Mouse (Mus musculus) G1E (cell line): Measurements from ENCODE around the gene Opn1mw. TPM values are rescaled to one million over a fixed set of nuclear protein-coding genes. Genes with fewer than 3 reads are reported as not detected.

Experiments
- ATAC-seq: 2 replicates; pipeline ENCODE4 v1.8.0; 2016; ENCODE audit warnings: mild to moderate bottlenecking; ENCODE audit not compliant: insufficient number of reproducible peaks, poor library complexity, low FRiP score, severe bottlenecking; ENCODE audit errors: extremely low read depth
- DNase-seq: peaks from one replicate; pipeline ENCODE4 v3.0.0; 2012; ENCODE audit warnings: low spot score
- H3K27me3 ChIP-seq: 2 replicates; pipeline ENCODE4 v1.6.1; 2012; ENCODE audit warnings: mild to moderate bottlenecking, low read length, inconsistent platforms; ENCODE audit not compliant: insufficient read depth
- H3K36me3 ChIP-seq: replicated peaks from 2 replicates; pipeline ENCODE3; 2012; ENCODE audit warnings: mild to moderate bottlenecking, inconsistent platforms
- H3K4me1 ChIP-seq: 2 replicates; pipeline ENCODE4 v1.6.1; 2012; ENCODE audit warnings: low read depth, low read length, inconsistent platforms, mixed read lengths; ENCODE audit not compliant: insufficient read depth
- H3K4me3 ChIP-seq: 2 replicates; pipeline ENCODE4 v1.5.1; 2012; ENCODE audit warnings: low read depth, mild to moderate bottlenecking, inconsistent platforms, low read length, moderate library complexity, mixed read lengths
- H3K9me3 ChIP-seq: replicated peaks from 2 replicates; pipeline ENCODE4 v1.6.1; 2012; ENCODE audit warnings: inconsistent platforms
- CTCF ChIP-seq: IDR thresholded peaks from 2 replicates; pipeline ENCODE4 v1.5.1; 2012; ENCODE audit warnings: low read depth, low read length, inconsistent platforms, mixed read lengths
- GATA1 ChIP-seq: IDR thresholded peaks from 2 replicates; pipeline ENCODE4 v1.6.1; 2012; ENCODE audit warnings: borderline replicate concordance, low read length, inconsistent platforms, mixed read lengths
- GATA2 ChIP-seq: IDR thresholded peaks from 2 replicates; pipeline ENCODE4 v1.6.1; 2012; ENCODE audit warnings: low read depth, low read length, inconsistent platforms, borderline replicate concordance
- POLR2AphosphoS5 ChIP-seq: IDR thresholded peaks from 2 replicates; pipeline ENCODE4 v1.6.1; 2012; ENCODE audit warnings: low read depth, low read length, inconsistent platforms; ENCODE audit not compliant: insufficient replicate concordance
- TAL1 ChIP-seq: conservative IDR thresholded peaks from 2 replicates; pipeline ENCODE4 v1.6.1; 2012; ENCODE audit warnings: low read depth, low read length, inconsistent platforms, mixed read lengths
- polyA plus RNA-seq: library from polyadenylated mRNA; stranded (reverse); fragments of >175 nt; gene quantifications from 2 replicates; pipeline ENCODE4 v1.2.3, GENCODE M21; 2012
- total RNA-seq, 2 experiments: library from RNA; stranded (forward) in 1 of 2; stranded (reverse) in 1 of 2; fragments of 200-1000 nt in 1 of 2; fragments of >200 nt in 1 of 2; fragmentation: Nextera tagmentation in 1 of 2; gene quantifications; 2 replicates each; pipeline ENCODE4 v1.2.3; 2014 to 2017

Gene Opn1mw
- total and polyA plus RNA-seq, 3 experiments, result not detected

DNA sequence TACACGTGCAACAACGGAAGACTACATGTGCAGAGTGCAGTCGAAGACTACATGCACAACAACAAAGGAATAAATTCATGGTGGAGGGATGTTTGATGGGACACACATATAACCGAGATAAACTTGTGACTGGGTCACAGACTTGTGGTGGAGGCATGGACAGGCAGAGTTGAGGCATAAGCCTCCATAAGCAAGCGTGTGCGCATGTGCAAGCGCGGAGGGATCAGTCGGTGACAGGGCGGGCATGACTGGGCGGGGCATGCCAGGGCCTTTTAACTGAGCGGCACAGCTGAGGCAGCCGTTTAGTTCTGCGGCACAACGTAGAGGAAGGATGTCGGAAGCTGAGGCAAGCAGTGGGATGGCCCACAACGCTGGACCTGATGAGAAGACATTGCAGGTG, 49.7 kb downstream of the Opn1mw start, which contains the start of gene Tktl1:
Gene Tktl1, plus strand, starts transcription at position 301 of the 400 bp plus-strand sequence.
- Histone ChIP-seq H3K4me3 (no peak within 1 kb of the TSS), H3K36me3 (no peaks in the 10 kb centered on the region), H3K4me1 (no peaks in the 10 kb centered on the region), H3K27me3 (peaks cover 7% of the 10 kb centered on the region; the same call in 1 of the 2 replicates), H3K9me3 (no peaks in the 10 kb centered on the region)
- no peak for TF ChIP-seq TAL1
- no peak for TF ChIP-seq GATA1
- TF ChIP-seq POLR2AphosphoS5, result no peak
- no peak for TF ChIP-seq CTCF
- TF ChIP-seq GATA2, result no peak
- ATAC-seq, result no peak
- no peak for DNase-seq

Other genes starting within 250 kb of the Opn1mw start
Only the 20 nearest of the 22 such genes appear.
- gene Avpr2, start 235.4 kb upstream of the Opn1mw start, total RNA-seq (2014; fragmentation: Nextera tagmentation), result not detected in 2 replicates
- not detected in 2 replicates for gene Avpr2, start 235.4 kb upstream of the Opn1mw start, total RNA-seq (2017)
- not detected in 2 replicates for gene Avpr2, start 235.4 kb upstream of the Opn1mw start, polyA plus RNA-seq
- gene L1cam, start 231.4 kb upstream of the Opn1mw start, total RNA-seq (2014; fragmentation: Nextera tagmentation), result not detected in 2 replicates
- gene L1cam, start 231.4 kb upstream of the Opn1mw start, total RNA-seq (2017), result 0.05 TPM in 1 of 2 replicates, not detected in the other
- 0.05 TPM in 1 of 2 replicates, not detected in the other for gene L1cam, start 231.4 kb upstream of the Opn1mw start, polyA plus RNA-seq
- 5.0 and 5.1 TPM in 2 replicates for gene Arhgap4, start 205.6 kb upstream of the Opn1mw start, total RNA-seq (2014; fragmentation: Nextera tagmentation)
- gene Arhgap4, start 205.6 kb upstream of the Opn1mw start, total RNA-seq (2017), result 2.1 and 3.8 TPM in 2 replicates
- gene Arhgap4, start 205.6 kb upstream of the Opn1mw start, polyA plus RNA-seq, result 1.5 and 1.7 TPM in 2 replicates
- 55.9 and 61.9 TPM in 2 replicates for gene Naa10, start 205.5 kb upstream of the Opn1mw start, total RNA-seq (2014; fragmentation: Nextera tagmentation)
- 85.4 and 105 TPM in 2 replicates for gene Naa10, start 205.5 kb upstream of the Opn1mw start, total RNA-seq (2017)
- 171 and 192 TPM in 2 replicates for gene Naa10, start 205.5 kb upstream of the Opn1mw start, polyA plus RNA-seq
- 39.2 and 42.7 TPM in 2 replicates for gene Renbp, start 196.6 kb upstream of the Opn1mw start, total RNA-seq (2014; fragmentation: Nextera tagmentation)
- gene Renbp, start 196.6 kb upstream of the Opn1mw start, total RNA-seq (2017), result 196 and 201 TPM in 2 replicates
- 80.1 and 139 TPM in 2 replicates for gene Renbp, start 196.6 kb upstream of the Opn1mw start, polyA plus RNA-seq
- 222 and 230 TPM in 2 replicates for gene Hcfc1, start 161.1 kb upstream of the Opn1mw start, total RNA-seq (2014; fragmentation: Nextera tagmentation)
- 40.8 and 47.3 TPM in 2 replicates for gene Hcfc1, start 161.1 kb upstream of the Opn1mw start, total RNA-seq (2017)
- 148 and 184 TPM in 2 replicates for gene Hcfc1, start 161.1 kb upstream of the Opn1mw start, polyA plus RNA-seq
- 76.7 and 101 TPM in 2 replicates for gene Irak1, start 103.5 kb upstream of the Opn1mw start, total RNA-seq (2014; fragmentation: Nextera tagmentation)
- gene Irak1, start 103.5 kb upstream of the Opn1mw start, total RNA-seq (2017), result 35.4 and 39.7 TPM in 2 replicates
- gene Irak1, start 103.5 kb upstream of the Opn1mw start, polyA plus RNA-seq, result 270 and 286 TPM in 2 replicates
- 40.1 and 44.3 TPM in 2 replicates for gene Mecp2, start 7.9 kb downstream of the Opn1mw start, total RNA-seq (2014; fragmentation: Nextera tagmentation)
- 18.1 and 21.2 TPM in 2 replicates for gene Mecp2, start 7.9 kb downstream of the Opn1mw start, total RNA-seq (2017)
- gene Mecp2, start 7.9 kb downstream of the Opn1mw start, polyA plus RNA-seq, result 47.7 and 50.3 TPM in 2 replicates
- not detected in 2 replicates for gene Tex28, start 40.4 kb downstream of the Opn1mw start, total RNA-seq (2014; fragmentation: Nextera tagmentation)
- gene Tex28, start 40.4 kb downstream of the Opn1mw start, total RNA-seq (2017), result not detected in 2 replicates
- not detected in 2 replicates for gene Tex28, start 40.4 kb downstream of the Opn1mw start, polyA plus RNA-seq
- gene Tktl1, start 49.8 kb downstream of the Opn1mw start, total RNA-seq (2014; fragmentation: Nextera tagmentation), result not detected in 2 replicates
- 0.38 and 0.52 TPM in 2 replicates for gene Tktl1, start 49.8 kb downstream of the Opn1mw start, total RNA-seq (2017)
- not detected in 2 replicates for gene Tktl1, start 49.8 kb downstream of the Opn1mw start, polyA plus RNA-seq
- 91.2 and 93.7 TPM in 2 replicates for gene Flna, start 122.4 kb downstream of the Opn1mw start, total RNA-seq (2014; fragmentation: Nextera tagmentation)
- 172 and 186 TPM in 2 replicates for gene Flna, start 122.4 kb downstream of the Opn1mw start, total RNA-seq (2017)
- gene Flna, start 122.4 kb downstream of the Opn1mw start, polyA plus RNA-seq, result 41.2 and 47.1 TPM in 2 replicates
- gene Emd, start 127.2 kb downstream of the Opn1mw start, total RNA-seq (2014; fragmentation: Nextera tagmentation), result 179 and 186 TPM in 2 replicates
- gene Emd, start 127.2 kb downstream of the Opn1mw start, total RNA-seq (2017), result 77.4 and 84.2 TPM in 2 replicates
- gene Emd, start 127.2 kb downstream of the Opn1mw start, polyA plus RNA-seq, result 39.7 and 56.5 TPM in 2 replicates
- 3,507 and 3,613 TPM in 2 replicates for gene Rpl10, start 143.3 kb downstream of the Opn1mw start, total RNA-seq (2014; fragmentation: Nextera tagmentation)
- 1,842 and 1,992 TPM in 2 replicates for gene Rpl10, start 143.3 kb downstream of the Opn1mw start, total RNA-seq (2017)
- gene Rpl10, start 143.3 kb downstream of the Opn1mw start, polyA plus RNA-seq, result 832 and 1,009 TPM in 2 replicates
- 65.1 and 74.6 TPM in 2 replicates for gene Taz, start 154.4 kb downstream of the Opn1mw start, total RNA-seq (2014; fragmentation: Nextera tagmentation)
- 31.4 and 43.4 TPM in 2 replicates for gene Taz, start 154.4 kb downstream of the Opn1mw start, total RNA-seq (2017)
- gene Taz, start 154.4 kb downstream of the Opn1mw start, polyA plus RNA-seq, result 27.9 and 29.8 TPM in 2 replicates
- gene Dnase1l1, start 154.9 kb downstream of the Opn1mw start, total RNA-seq (2014; fragmentation: Nextera tagmentation), result 25.0 and 25.1 TPM in 2 replicates
- gene Dnase1l1, start 154.9 kb downstream of the Opn1mw start, total RNA-seq (2017), result 45.4 and 48.7 TPM in 2 replicates
- gene Dnase1l1, start 154.9 kb downstream of the Opn1mw start, polyA plus RNA-seq, result 0.23 and 0.34 TPM in 2 replicates
- gene Atp6ap1, start 169.6 kb downstream of the Opn1mw start, total RNA-seq (2014; fragmentation: Nextera tagmentation), result 129 and 137 TPM in 2 replicates
- gene Atp6ap1, start 169.6 kb downstream of the Opn1mw start, total RNA-seq (2017), result 265 and 297 TPM in 2 replicates
- gene Atp6ap1, start 169.6 kb downstream of the Opn1mw start, polyA plus RNA-seq, result 10.4 and 11.2 TPM in 2 replicates
- gene Gdi1, start 177.5 kb downstream of the Opn1mw start, total RNA-seq (2014; fragmentation: Nextera tagmentation), result 239 and 405 TPM in 2 replicates
- 27.7 and 30.6 TPM in 2 replicates for gene Gdi1, start 177.5 kb downstream of the Opn1mw start, total RNA-seq (2017)
- 31.8 and 35.0 TPM in 2 replicates for gene Gdi1, start 177.5 kb downstream of the Opn1mw start, polyA plus RNA-seq
- gene Fam50a, start 185.6 kb downstream of the Opn1mw start, total RNA-seq (2014; fragmentation: Nextera tagmentation), result 37.9 and 41.0 TPM in 2 replicates
- 78.8 and 99.8 TPM in 2 replicates for gene Fam50a, start 185.6 kb downstream of the Opn1mw start, total RNA-seq (2017)
- gene Fam50a, start 185.6 kb downstream of the Opn1mw start, polyA plus RNA-seq, result 33.8 and 44.5 TPM in 2 replicates
- gene Plxna3, start 201.6 kb downstream of the Opn1mw start, total RNA-seq (2014; fragmentation: Nextera tagmentation), result 20.5 and 24.0 TPM in 2 replicates
- gene Plxna3, start 201.6 kb downstream of the Opn1mw start, total RNA-seq (2017), result 3.0 and 4.6 TPM in 2 replicates
- 18.8 and 19.4 TPM in 2 replicates for gene Plxna3, start 201.6 kb downstream of the Opn1mw start, polyA plus RNA-seq
- 36.5 and 47.9 TPM in 2 replicates for gene Lage3, start 226.2 kb downstream of the Opn1mw start, total RNA-seq (2014; fragmentation: Nextera tagmentation)
- 32.5 and 36.9 TPM in 2 replicates for gene Lage3, start 226.2 kb downstream of the Opn1mw start, total RNA-seq (2017)
- 5.0 and 5.2 TPM in 2 replicates for gene Lage3, start 226.2 kb downstream of the Opn1mw start, polyA plus RNA-seq